Mouse (Mus musculus) kidney, postnatal 25 days (tissue): ENCODE measurements around the gene Tbx18.

Source experiments
- DNase-seq, 2 experiments: peaks; one replicate each; pipeline ENCODE4 v3.0.0; 2021; ENCODE audit warnings: mixed read lengths in 2 of 2

The Tbx18 gene

GRCm38 (mm10) chr9:87708151-87708550, 22.9 kb downstream of the Tbx18 start:
- peak; percentile 46 to 71 for DNase-seq

DNA sequence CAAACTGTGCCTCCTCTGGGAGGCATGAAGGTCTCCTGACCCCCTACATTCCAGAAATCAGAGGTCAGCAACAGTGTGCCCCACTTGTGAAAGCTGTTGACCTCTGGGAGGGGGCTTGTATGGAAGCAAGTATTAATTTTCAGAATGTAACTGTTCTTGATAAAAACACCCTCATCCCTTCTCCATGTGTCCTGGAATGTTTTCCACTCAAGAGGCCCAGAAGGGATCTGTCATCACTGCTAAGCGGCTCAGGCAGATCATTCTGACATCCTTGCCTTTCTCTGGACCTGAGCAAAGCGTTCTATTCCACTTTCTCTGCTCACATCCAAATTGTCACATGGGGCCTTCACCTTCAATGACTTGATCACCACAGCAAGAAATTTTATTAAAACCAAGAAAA, 28.8 kb downstream of the Tbx18 start:
- no peak for DNase-seq

DNA sequence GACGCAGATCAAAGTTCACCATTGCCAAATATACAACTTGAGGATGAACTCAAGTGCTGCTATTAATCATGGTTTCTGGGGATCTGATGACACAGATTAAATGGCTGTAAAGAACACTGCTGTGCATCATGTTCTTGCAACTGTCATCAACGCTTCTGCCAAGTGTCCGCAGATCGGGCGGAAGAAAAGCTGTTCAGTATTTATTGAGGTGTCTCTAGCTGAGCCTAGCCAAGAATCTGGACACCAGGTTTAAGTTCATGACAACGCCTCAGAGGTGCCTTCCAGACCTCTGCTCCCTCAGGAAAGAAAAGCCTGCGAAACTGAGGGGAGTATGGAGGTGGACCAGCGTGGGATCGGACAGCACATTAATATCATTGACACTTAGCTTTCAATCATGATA, 44.1 kb downstream of the Tbx18 start:
- DNase-seq, result no peak

DNA sequence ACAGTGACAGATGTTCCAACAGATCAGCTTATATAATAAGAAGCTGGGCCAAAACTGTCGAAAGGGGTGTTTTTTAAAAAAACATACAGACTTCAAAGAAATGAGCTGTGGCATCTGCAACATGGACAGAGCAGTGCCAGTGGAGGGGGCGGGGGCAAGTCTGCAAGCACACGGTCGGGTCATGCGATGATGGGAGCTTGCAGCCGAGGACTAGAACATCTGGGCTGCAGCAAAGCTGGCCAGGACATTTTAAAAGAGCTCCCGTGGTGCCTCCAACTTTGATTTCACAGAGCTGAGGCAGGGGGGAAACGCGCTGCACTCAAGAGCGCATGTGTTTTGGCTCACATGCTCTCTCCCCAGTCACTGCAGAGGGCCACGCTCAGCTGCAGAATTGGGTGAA, 48.8 kb downstream of the Tbx18 start:
- DNase-seq, result no peak
